Mouse (Mus musculus) embryonic facial prominence, embryonic 11.5 days (tissue): ENCODE data around the gene Rpap3. TPM values are rescaled to one million over a fixed set of nuclear protein-coding genes. Genes with fewer than 3 reads are reported as not detected.

ENCODE experiments used
- ATAC-seq: fragments of 200-750 bp; cut with Nextera tagmentation; replicated peaks from 2 replicates; pipeline ENCODE4 v1.8.0; 2017; ENCODE audit warnings: low read depth; ENCODE audit not compliant: insufficient number of reproducible peaks, low FRiP score, low TSS enrichment
- DNase-seq: peaks from one replicate; pipeline ENCODE4 v3.0.0-alpha.2; 2015; ENCODE audit warnings: low spot score
- H3K27ac ChIP-seq: fragments of 300-500 bp; sonication (generic); replicated peaks from 2 replicates; pipeline ENCODE4 v1.5.1; 2014; ENCODE audit warnings: mild to moderate bottlenecking, low read depth, low read length, control low read depth
- H3K27me3 ChIP-seq: fragments of 300-500 bp; sonication (generic); 2 replicates; pipeline ENCODE4 v1.6.1; 2014; ENCODE audit warnings: mild to moderate bottlenecking, low read length, moderate library complexity, mixed read lengths; ENCODE audit not compliant: control insufficient read depth, insufficient read depth
- H3K36me3 ChIP-seq: fragments of 300-500 bp; sonication (generic); replicated peaks from 2 replicates; pipeline ENCODE4 v1.6.1; 2014; ENCODE audit warnings: low read depth, mild to moderate bottlenecking, low read length, moderate library complexity, mixed read lengths; ENCODE audit not compliant: control insufficient read depth, insufficient read depth
- H3K4me1 ChIP-seq: fragments of 300-500 bp; sonication (generic); 2 replicates; pipeline ENCODE4 v1.6.1; 2014; ENCODE audit warnings: low read length, mixed read lengths; ENCODE audit not compliant: control insufficient read depth, insufficient read depth
- H3K4me2 ChIP-seq: fragments of 300-500 bp; sonication (generic); 2 replicates; pipeline ENCODE4 v1.6.1; 2014; ENCODE audit warnings: low read depth, mild to moderate bottlenecking, control low read depth, low read length, moderate library complexity
- H3K4me3 ChIP-seq: fragments of 300-500 bp; sonication (generic); 2 replicates; pipeline ENCODE4 v1.5.1; 2014; ENCODE audit warnings: low read depth, low read length, control low read depth
- H3K9ac ChIP-seq: fragments of 300-500 bp; sonication (generic); replicated peaks from 2 replicates; pipeline ENCODE4 v1.6.1; 2014; ENCODE audit warnings: mild to moderate bottlenecking, control low read depth, low read length
- H3K9me3 ChIP-seq: fragments of 300-500 bp; sonication (generic); replicated peaks from 2 replicates; pipeline ENCODE4 v1.6.1; 2016; ENCODE audit warnings: mild to moderate bottlenecking, low read length, inconsistent platforms, mixed read lengths; ENCODE audit not compliant: control insufficient read depth
- WGBS: fragments of 180-500 bp; shearing (Covaris S2); extraction: QIAGEN DNeasy Blood & Tissue Kit; methylation state at CpG from one replicate; pipeline ENCODE4 v1.1.7; 2014; 5-methylcytosine and 5-hydroxymethylcytosine counted together
- polyA plus RNA-seq: library from polyadenylated mRNA; unstranded; fragments of >200 nt; fragmentation: Nextera tagmentation; extraction: Ambion mirVana; gene quantifications from 2 replicates; pipeline ENCODE4 v1.2.1, GENCODE M21; 2014

The Rpap3 gene
- polyA plus RNA-seq, 1 experiment from 2014 or later, result 54.7 TPM

GRCm38 (mm10) chr15:97743210-97743609, 37.6 kb upstream of the Rpap3 start:
- Histone ChIP-seq H3K9me3 (no peaks in the 10 kb centered on the region), H3K9ac (no peak overlapping the region), H3K4me2 (no peak overlapping the region), H3K36me3 (no peaks in the 10 kb centered on the region), H3K27ac (no peak overlapping the region), H3K4me3 (no peak overlapping the region), H3K4me1 (no peaks in the 10 kb centered on the region), H3K27me3 (no peaks in the 10 kb centered on the region)
- ATAC-seq, result no peak
- 93% methylated on average over 5 of the region's 5 CpGs for WGBS
- no peak for DNase-seq

DNA sequence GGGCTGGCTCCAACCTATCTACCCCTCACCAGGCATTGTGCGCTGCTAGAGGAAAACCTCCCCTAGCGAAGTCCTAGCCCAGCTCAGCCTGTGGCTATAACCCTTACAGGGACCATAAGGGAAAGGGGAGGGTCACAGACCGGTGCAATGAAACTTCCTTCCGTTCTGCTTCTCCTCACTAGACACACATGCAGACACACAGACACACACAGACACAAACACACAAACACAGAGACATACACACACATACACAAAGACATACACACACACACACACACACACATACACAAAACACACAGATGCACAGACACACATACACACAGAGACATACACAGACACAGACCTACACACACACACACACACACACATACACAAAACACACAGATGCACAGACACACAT, 37.0 kb upstream of the Rpap3 start:
- H3K4me2 ChIP-seq, result no peak overlapping the region
- no peaks in the 10 kb centered on the region for H3K27me3 ChIP-seq
- DNase-seq, result no peak
- no peak overlapping the region for H3K4me3 ChIP-seq
- no peak overlapping the region for H3K27ac ChIP-seq
- H3K9me3 ChIP-seq, result no peaks in the 10 kb centered on the region
- ATAC-seq, result no peak
- no peak overlapping the region for H3K9ac ChIP-seq
- H3K36me3 ChIP-seq, result no peaks in the 10 kb centered on the region
- no peaks in the 10 kb centered on the region for H3K4me1 ChIP-seq
- 67% methylated on average over 4 of the region's 4 CpGs for WGBS

DNA sequence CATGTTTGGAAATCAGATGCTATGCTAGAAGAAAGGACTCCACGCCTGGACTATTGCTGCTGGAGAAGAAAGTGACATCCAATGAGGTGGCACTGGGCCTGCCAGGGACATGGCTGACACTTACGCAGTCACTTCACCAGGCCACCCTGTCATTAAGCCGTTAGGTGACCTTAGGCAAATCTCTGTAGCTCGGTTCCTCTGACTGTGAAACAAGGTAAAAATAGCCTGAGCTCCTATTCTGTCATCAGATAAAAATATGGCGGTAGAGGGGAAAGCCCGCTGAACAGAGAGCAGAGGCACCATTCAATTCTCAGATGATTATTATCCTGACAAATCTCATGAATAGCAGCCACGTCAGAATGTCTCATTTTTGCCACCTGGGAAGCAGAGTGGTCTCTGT, 36.4 kb upstream of the Rpap3 start:
- H3K9ac ChIP-seq, result no peak overlapping the region
- no peak overlapping the region for H3K27ac ChIP-seq
- H3K9me3 ChIP-seq, result no peaks in the 10 kb centered on the region
- H3K36me3 ChIP-seq, result no peaks in the 10 kb centered on the region
- no peak for DNase-seq
- no peaks in the 10 kb centered on the region for H3K27me3 ChIP-seq
- H3K4me2 ChIP-seq, result no peak overlapping the region
- H3K4me3 ChIP-seq, result no peak overlapping the region
- no peak for ATAC-seq
- no peaks in the 10 kb centered on the region for H3K4me1 ChIP-seq
- 71% methylated on average over 7 of the region's 7 CpGs for WGBS

- Histone ChIP-seq H3K27ac (no peak overlapping the region), H3K27me3 (no peaks in the 10 kb centered on the region), H3K36me3 (no peaks in the 10 kb centered on the region), H3K9ac (no peak overlapping the region), H3K9me3 (no peaks in the 10 kb centered on the region), H3K4me3 (no peak overlapping the region), H3K4me1 (no peaks in the 10 kb centered on the region), H3K4me2 (no peak overlapping the region)
- no peak for DNase-seq
- 78% methylated on average over 12 of the region's 12 CpGs for WGBS
- ATAC-seq, result no peak
These were observed 36.0 kb upstream of the Rpap3 start for GRCm38 (mm10) chr15:97741662-97742061.

GRCm38 (mm10) chr15:97740283-97740732, 34.7 kb upstream of the Rpap3 start:
- Histone ChIP-seq H3K4me2 (no peak overlapping the region), H3K27ac (no peak overlapping the region), H3K27me3 (no peaks in the 10 kb centered on the region), H3K4me3 (no peak overlapping the region), H3K9me3 (no peaks in the 10 kb centered on the region), H3K36me3 (no peaks in the 10 kb centered on the region), H3K4me1 (no peaks in the 10 kb centered on the region), H3K9ac (no peak overlapping the region)
- no peak for ATAC-seq
- no peak for DNase-seq
- WGBS, result 89% methylated on average over 9 of the region's 9 CpGs

DNA sequence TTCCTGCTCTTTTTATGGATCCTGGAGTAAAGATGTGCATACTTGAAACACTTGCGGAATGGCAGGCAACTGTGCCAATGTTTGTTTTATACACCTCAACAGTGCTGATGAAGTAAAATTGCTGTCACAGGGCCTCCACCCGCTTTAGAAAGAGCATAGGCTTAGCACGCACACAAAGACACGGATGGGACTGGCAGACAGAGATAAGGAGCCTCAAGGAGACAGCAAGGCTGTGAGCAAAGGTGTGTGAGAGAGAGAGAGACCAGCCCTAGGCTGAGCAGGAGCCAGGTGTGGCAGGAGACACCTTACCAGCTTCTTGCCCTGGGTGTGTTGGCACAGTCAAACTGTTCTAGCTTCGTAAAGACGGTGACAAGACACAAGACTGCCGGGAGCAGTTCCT, 33.3 kb upstream of the Rpap3 start:
- Histone ChIP-seq H3K9ac (no peak overlapping the region), H3K36me3 (no peaks in the 10 kb centered on the region), H3K27me3 (no peaks in the 10 kb centered on the region), H3K4me1 (no peaks in the 10 kb centered on the region), H3K4me2 (no peak overlapping the region), H3K4me3 (no peak overlapping the region), H3K9me3 (no peaks in the 10 kb centered on the region), H3K27ac (no peak overlapping the region)
- ATAC-seq, result no peak
- no peak for DNase-seq
- WGBS, result 94% methylated on average over 7 of the region's 7 CpGs

DNA sequence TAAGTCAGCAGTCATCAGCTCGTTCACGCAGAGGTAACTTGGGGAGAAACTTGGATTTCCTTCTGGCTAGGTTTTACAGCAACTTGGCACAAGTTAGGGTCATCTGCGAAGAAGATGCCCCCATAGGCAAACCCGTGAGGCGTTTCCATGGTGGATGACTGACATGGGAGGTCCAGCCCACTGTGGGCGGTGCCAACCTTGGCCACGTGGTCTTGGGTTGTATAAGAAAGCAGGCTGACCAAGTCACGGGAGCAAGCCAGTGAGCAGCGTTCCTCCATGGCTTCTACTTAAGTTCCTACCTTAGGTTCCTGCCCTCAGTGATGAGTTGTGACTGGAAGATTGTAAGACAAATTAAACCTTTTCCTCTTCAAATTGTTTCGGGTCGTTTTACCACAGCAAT, 26.4 kb upstream of the Rpap3 start:
- H3K27ac ChIP-seq, result no peak overlapping the region
- H3K9me3 ChIP-seq, result no peaks in the 10 kb centered on the region
- DNase-seq (no peak), ATAC-seq (no peak)
- WGBS, result 89% methylated on average over 11 of the region's 11 CpGs
- H3K36me3 ChIP-seq, result no peaks in the 10 kb centered on the region
- H3K4me3 ChIP-seq, result no peak overlapping the region
- H3K27me3 ChIP-seq, result no peaks in the 10 kb centered on the region
- no peak overlapping the region for H3K9ac ChIP-seq
- H3K4me1 ChIP-seq, result no peaks in the 10 kb centered on the region
- H3K4me2 ChIP-seq, result no peak overlapping the region

DNA sequence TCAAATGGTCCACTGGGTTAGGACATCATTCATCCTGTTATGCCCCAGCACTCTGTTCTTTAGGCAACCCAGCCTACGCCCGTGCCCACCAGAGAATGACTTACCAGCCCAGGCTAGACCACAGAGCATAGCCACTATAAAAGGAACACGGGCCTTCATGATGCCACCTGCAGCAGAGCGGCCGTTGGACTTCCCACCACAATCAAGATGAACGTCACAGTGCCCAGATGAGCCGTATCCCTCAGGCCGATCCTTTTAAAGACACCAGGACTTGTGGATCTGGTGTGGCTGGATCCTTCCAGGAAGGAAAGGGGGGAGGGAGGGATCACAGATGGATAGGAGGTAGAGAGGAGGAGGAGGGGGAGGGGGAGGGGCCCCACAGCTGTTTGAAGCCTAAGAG, 25.5 kb upstream of the Rpap3 start, which contains the start of gene Endou:
Endou (minus strand) TSS at position 229 of the 400 bp plus-strand sequence.
- Histone ChIP-seq H3K36me3 (no peaks in the 10 kb centered on the region), H3K4me1 (no peaks in the 10 kb centered on the region), H3K9ac (no peak within 1 kb of the TSS), H3K27me3 (no peaks in the 10 kb centered on the region), H3K27ac (no peak within 1 kb of the TSS), H3K4me3 (no peak within 1 kb of the TSS), H3K4me2 (no peak within 1 kb of the TSS), H3K9me3 (no peaks in the 10 kb centered on the region)
- no peak for ATAC-seq
- no peak for DNase-seq
- WGBS, result 88% methylated on average over 8 of the region's 8 CpGs
